In the genomic region with DNA sequence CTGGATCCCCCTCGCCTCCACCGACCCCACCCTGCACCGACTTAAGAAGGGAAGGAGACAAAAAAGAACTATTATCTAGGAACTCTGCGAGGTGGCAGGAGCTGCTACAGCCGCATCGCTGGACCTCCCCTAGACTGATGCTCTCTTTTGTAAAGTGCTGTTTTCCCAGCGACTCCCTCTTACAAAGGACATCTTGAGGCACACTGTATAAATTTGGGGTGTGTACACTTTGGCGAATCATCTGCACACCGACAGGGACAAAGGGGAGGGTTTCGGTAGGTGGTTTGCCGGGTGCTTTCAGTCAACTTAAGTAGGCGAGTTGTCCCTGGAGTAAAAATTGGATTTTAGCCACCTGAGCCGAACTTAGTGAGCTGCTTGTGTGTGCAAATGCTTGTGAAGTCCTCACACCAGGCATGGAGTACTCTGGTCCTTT, we compare ENCODE assay signal across 8 mouse cellular contexts.
DNase-seq lines count a peak whose midpoint lies in the region; ATAC-seq lines count a peak whose summit lies in the region.

No protein-coding gene starts in this region.

- 0 out of 2 replicates have a peak, but pooled peaks cover 5% of the 10 kb centered on the region for H3K4me1 ChIP-seq in heart, embryonic 12.5 days (replicated peaks)
- H3K4me1 ChIP-seq in liver, embryonic 12.5 days, result no peaks in the 10 kb centered on the region

- peak overlapping the region; percentile 91 for H3K4me2 ChIP-seq in heart, embryonic 12.5 days
- peak overlapping the region; percentile 40 for H3K4me2 ChIP-seq in liver, embryonic 12.5 days

- peak; percentile 14 to 20 for DNase-seq in cerebellum, postnatal 10 days
- DNase-seq in cerebellum, adult 11 months, result no peak
- peak; percentile 16 for DNase-seq in MN1 (ENCODE audit: low spot score)
- no peak for DNase-seq in testis, postnatal 10 days (ENCODE audit: low spot score)
- no peak for DNase-seq in cerebellum, postnatal 14 days
- no peak for DNase-seq in left cerebral cortex, adult 18-20 months (ENCODE audit: low spot score in 2 of 2)

- no peaks in the 10 kb centered on the region for H3K36me3 ChIP-seq in heart, embryonic 12.5 days
- H3K36me3 ChIP-seq in liver, embryonic 12.5 days, result no peaks in the 10 kb centered on the region

- peak overlapping the region; percentile 53 for H3K27ac ChIP-seq in heart, embryonic 12.5 days (ENCODE audit: poor library complexity, severe bottlenecking)
- H3K27ac ChIP-seq in liver, embryonic 12.5 days, result no peak overlapping the region

- H3K9ac ChIP-seq in heart, embryonic 12.5 days, result peak overlapping the region; percentile 57
- H3K9ac ChIP-seq in liver, embryonic 12.5 days, result no peak overlapping the region

- peaks cover 6% of the 10 kb centered on the region; the same call in 1 of the 2 replicates for H3K9me3 ChIP-seq in heart, embryonic 12.5 days (replicated peaks)
- 0 out of 2 replicates have a peak, but pooled peaks cover 4% of the 10 kb centered on the region for H3K9me3 ChIP-seq in liver, embryonic 12.5 days (replicated peaks)

- no peak for ATAC-seq in heart, embryonic 12.5 days (ENCODE audit: insufficient number of reproducible peaks, low FRiP score)
- ATAC-seq in liver, embryonic 12.5 days, result no peak

- peak overlapping the region; percentile 51 for H3K4me3 ChIP-seq in heart, embryonic 12.5 days
- H3K4me3 ChIP-seq in liver, embryonic 12.5 days, result no peak overlapping the region

- no peaks in the 10 kb centered on the region for H3K27me3 ChIP-seq in heart, embryonic 12.5 days (replicated peaks)
- peaks cover 23% of the 10 kb centered on the region for H3K27me3 ChIP-seq in liver, embryonic 12.5 days (replicated peaks)

- WGBS in heart, embryonic 12.5 days, result 16% methylated on average over 13 of the region's 13 CpGs
- WGBS in liver, embryonic 12.5 days (ENCODE audit: insufficient replicate concordance), result 21% methylated on average over 13 of the region's 13 CpGs

Comparison
In these comparisons a context has a peak if more than half of its experiments do, and no peak if none do; other contexts are left out.
1. DNase-seq: peak in cerebellum, postnatal 10 days (2 of 2) and MN1 (single experiment); none in cerebellum, adult 11 months (single experiment), testis, postnatal 10 days (single experiment), cerebellum, postnatal 14 days (0 of 2) and left cerebral cortex, adult 18-20 months (0 of 2).